In genomic region chr8:10794367-10795189, GRCm38 (mm10) we compare ENCODE assay signal across 13 mouse cellular contexts.
DNase-seq lines count a peak whose midpoint lies in the region; ATAC-seq and TF ChIP-seq lines count a peak whose summit lies in the region.
"Had no signal": no experiment of that assay in that cellular context is flagged by ENCODE, and none has a peak within 500 bp of the region (broad histone marks: within the 10 kb centered on the region; RNA-seq: fewer than 3 reads in every experiment).

No protein-coding gene starts in this region.

- no peaks in the 10 kb centered on the region for H3K36me3 ChIP-seq in limb, embryonic 14.5 days (ENCODE audit: control insufficient read depth, insufficient read depth, low read length)
- H3K36me3 ChIP-seq in limb, embryonic 10.5 days = no peaks in the 10 kb centered on the region
- no peaks in the 10 kb centered on the region for H3K36me3 ChIP-seq in forebrain, embryonic 12.5 days (replicated peaks)
- no peaks in the 10 kb centered on the region for H3K36me3 ChIP-seq in hindbrain, postnatal 0 days (ENCODE audit: insufficient read depth, low read length)
- H3K36me3 ChIP-seq in neural tube, embryonic 15.5 days = no peaks in the 10 kb centered on the region
- H3K36me3 ChIP-seq: limb, embryonic 12.5 days had no signal

- H3K9me3 ChIP-seq in limb, embryonic 14.5 days (ENCODE audit: control insufficient read depth, low read length) = no peaks in the 10 kb centered on the region
- H3K9me3 ChIP-seq in limb, embryonic 10.5 days (replicated peaks) = no peaks in the 10 kb centered on the region
- H3K9me3 ChIP-seq in forebrain, embryonic 12.5 days = no peaks in the 10 kb centered on the region
- no peaks in the 10 kb centered on the region for H3K9me3 ChIP-seq in hindbrain, postnatal 0 days (ENCODE audit: low read length)
- H3K9me3 ChIP-seq in neural tube, embryonic 15.5 days (replicated peaks) = no peaks in the 10 kb centered on the region
- H3K9me3 ChIP-seq: limb, embryonic 12.5 days; megakaryocyte, embryonic 14.5 days had no signal

- no peak for TF ChIP-seq POLR2A in limb, embryonic 14.5 days (IDR thresholded peaks at IDR 0.05; ENCODE audit: borderline replicate concordance, extremely low read depth, insufficient read depth, insufficient read length)

- H3K27me3 ChIP-seq in limb, embryonic 14.5 days (ENCODE audit: control insufficient read depth, insufficient read depth, low read length) = no peaks in the 10 kb centered on the region
- H3K27me3 ChIP-seq in limb, embryonic 10.5 days (ENCODE audit: low read depth, poor library complexity, severe bottlenecking) = no peaks in the 10 kb centered on the region
- no peaks in the 10 kb centered on the region for H3K27me3 ChIP-seq in forebrain, embryonic 12.5 days
- H3K27me3 ChIP-seq in hindbrain, postnatal 0 days (ENCODE audit: insufficient read depth, low read length) = no peaks in the 10 kb centered on the region
- H3K27me3 ChIP-seq in neural tube, embryonic 15.5 days (replicated peaks) = no peaks in the 10 kb centered on the region
- H3K27me3 ChIP-seq: limb, embryonic 12.5 days had no signal

- no peak for ATAC-seq in limb, embryonic 14.5 days (ENCODE audit: low FRiP score, low read depth)
- peak; percentile 76 for ATAC-seq in forebrain, embryonic 12.5 days (ENCODE audit: low FRiP score)
- 0 out of 2 replicates have a peak, but pooled peaks have one; percentile 47 for ATAC-seq in hindbrain, postnatal 0 days
- ATAC-seq in neural tube, embryonic 15.5 days (ENCODE audit: low FRiP score) = no peak

- no peak overlapping the region for H3K9ac ChIP-seq in limb, embryonic 14.5 days (ENCODE audit: low read depth, low read length, severe bottlenecking)
- H3K9ac ChIP-seq in forebrain, embryonic 12.5 days = no peak overlapping the region
- H3K9ac ChIP-seq in hindbrain, postnatal 0 days (replicated peaks; ENCODE audit: low read length) = no peak overlapping the region
- H3K9ac ChIP-seq in neural tube, embryonic 15.5 days (replicated peaks) = no peak overlapping the region
- H3K9ac ChIP-seq: limb, embryonic 12.5 days had no signal

- TF ChIP-seq CTCF in hindbrain, postnatal 0 days (IDR thresholded peaks at IDR 0.05; ENCODE audit: low read depth) = no peak

- H3K4me2 ChIP-seq in limb, embryonic 14.5 days (replicated peaks; ENCODE audit: low read depth, low read length, severe bottlenecking) = no peak overlapping the region
- H3K4me2 ChIP-seq in forebrain, embryonic 12.5 days = no peak overlapping the region
- no peak overlapping the region for H3K4me2 ChIP-seq in hindbrain, postnatal 0 days (ENCODE audit: low read depth, low read length)
- H3K4me2 ChIP-seq in neural tube, embryonic 15.5 days = no peak overlapping the region
- H3K4me2 ChIP-seq: limb, embryonic 12.5 days had no signal

- H3K4me3 ChIP-seq in limb, embryonic 14.5 days (replicated peaks; ENCODE audit: low read length) = no peak overlapping the region
- no peak overlapping the region for H3K4me3 ChIP-seq in limb, embryonic 10.5 days
- no peak overlapping the region for H3K4me3 ChIP-seq in forebrain, embryonic 12.5 days (replicated peaks)
- H3K4me3 ChIP-seq in hindbrain, postnatal 0 days (ENCODE audit: low read length) = no peak overlapping the region
- H3K4me3 ChIP-seq in neural tube, embryonic 15.5 days (replicated peaks) = no peak overlapping the region
- H3K4me3 ChIP-seq: limb, embryonic 12.5 days; megakaryocyte, embryonic 14.5 days had no signal

- H3K4me1 ChIP-seq in limb, embryonic 14.5 days (ENCODE audit: control insufficient read depth, insufficient read depth, low read length) = no peaks in the 10 kb centered on the region
- H3K4me1 ChIP-seq in limb, embryonic 10.5 days = no peaks in the 10 kb centered on the region
- peaks cover 17% of the 10 kb centered on the region for H3K4me1 ChIP-seq in forebrain, embryonic 12.5 days
- no peaks in the 10 kb centered on the region for H3K4me1 ChIP-seq in hindbrain, postnatal 0 days (ENCODE audit: insufficient read depth, low read length)
- H3K4me1 ChIP-seq in neural tube, embryonic 15.5 days = peaks cover 9% of the 10 kb centered on the region; the same call in 1 of the 2 replicates
- H3K4me1 ChIP-seq: limb, embryonic 12.5 days had no signal

- no peak overlapping the region for H3K27ac ChIP-seq in limb, embryonic 14.5 days (replicated peaks; ENCODE audit: low read depth, low read length)
- H3K27ac ChIP-seq in limb, embryonic 10.5 days = no peak overlapping the region
- peak overlapping the region; percentile 85 for H3K27ac ChIP-seq in forebrain, embryonic 12.5 days
- H3K27ac ChIP-seq in hindbrain, postnatal 0 days = peak overlapping the region; percentile 41; the same call in 1 of the 2 replicates
- H3K27ac ChIP-seq in neural tube, embryonic 15.5 days (replicated peaks) = 0 out of 2 replicates have a peak overlapping the region, but pooled peaks have one; percentile 29
- H3K27ac ChIP-seq: limb, embryonic 12.5 days had no signal

- peak; percentile 14 for DNase-seq in limb, embryonic 14.5 days (ENCODE audit: low spot score)
- no peak for DNase-seq in limb, embryonic 10.5 days (ENCODE audit: low spot score)
- DNase-seq in hindbrain, postnatal 0 days (ENCODE audit: low spot score) = peak; percentile 56
- DNase-seq in gastrocnemius, adult 18-20 months (ENCODE audit: low spot score) = no peak
- no peak for DNase-seq in frontal cortex, postnatal 14 days (ENCODE audit: low spot score in 2 of 2)
- DNase-seq in adrenal gland, postnatal 14 days = no peak
- DNase-seq: B cell, adult 2 months; cerebellum, adult 8-10 months; kidney, postnatal 14 days had no signal

- WGBS in limb, embryonic 14.5 days = 75% methylated on average over 10 of the region's 10 CpGs
- 83% methylated on average over 10 of the region's 10 CpGs for WGBS in limb, embryonic 10.5 days
- 12% methylated on average over 10 of the region's 10 CpGs for WGBS in forebrain, embryonic 12.5 days
- 12% methylated on average over 10 of the region's 10 CpGs for WGBS in hindbrain, postnatal 0 days
- WGBS in neural tube, embryonic 15.5 days = 12% methylated on average over 10 of the region's 10 CpGs

Comparison
In these comparisons a context has a peak if more than half of its experiments do, and no peak if none do; other contexts are left out.
1. DNase-seq: peak in limb, embryonic 14.5 days (single experiment) and hindbrain, postnatal 0 days (single experiment); none in limb, embryonic 10.5 days (single experiment), gastrocnemius, adult 18-20 months (single experiment), frontal cortex, postnatal 14 days (0 of 2) and adrenal gland, postnatal 14 days (single experiment).
2. ATAC-seq: peak in forebrain, embryonic 12.5 days (single experiment) and hindbrain, postnatal 0 days (single experiment); none in limb, embryonic 14.5 days (single experiment) and neural tube, embryonic 15.5 days (single experiment).
3. H3K27ac ChIP-seq: peak in forebrain, embryonic 12.5 days (single experiment), hindbrain, postnatal 0 days (single experiment) and neural tube, embryonic 15.5 days (single experiment); none in limb, embryonic 14.5 days (single experiment) and limb, embryonic 10.5 days (single experiment).